Mouse (Mus musculus) gastrocnemius, postnatal 4 days (tissue): ENCODE results near the gene Galns. TPM values are rescaled to one million over a fixed set of nuclear protein-coding genes. Genes with fewer than 3 reads are reported as not detected.
A peak's percentile ranks its signal among the peaks of the same experiment; 100 is the strongest.
"Not testable (repeated sequence)": the region's sequence is repeated elsewhere in the genome, so short reads cannot be mapped to it uniquely, and the experiment has no call there.

Experiments used
- DNase-seq, 2 experiments: peaks; one replicate each; pipeline ENCODE4 v3.0.0; 2021 to 2022; ENCODE audit warnings: low spot score in 2 of 2, mixed read lengths in 2 of 2
- total RNA-seq, 2 experiments: library from RNA; stranded (reverse); gene quantifications; 2 replicates each; pipeline ENCODE4 v1.2.3; 2021

The Galns gene
- total RNA-seq, 2 experiments from 2014 or later = 9.7 to 10.3 TPM

- no peak for DNase-seq
These were observed 15.2 kb downstream of the Galns start for GRCm38 (mm10) chr8:122596031-122596430.

GRCm38 (mm10) chr8:122593783-122594507, 17.3 kb downstream of the Galns start:
- no peak for DNase-seq

- no peak for DNase-seq
These were observed 18.0 kb downstream of the Galns start for GRCm38 (mm10) chr8:122593240-122593639.

DNA sequence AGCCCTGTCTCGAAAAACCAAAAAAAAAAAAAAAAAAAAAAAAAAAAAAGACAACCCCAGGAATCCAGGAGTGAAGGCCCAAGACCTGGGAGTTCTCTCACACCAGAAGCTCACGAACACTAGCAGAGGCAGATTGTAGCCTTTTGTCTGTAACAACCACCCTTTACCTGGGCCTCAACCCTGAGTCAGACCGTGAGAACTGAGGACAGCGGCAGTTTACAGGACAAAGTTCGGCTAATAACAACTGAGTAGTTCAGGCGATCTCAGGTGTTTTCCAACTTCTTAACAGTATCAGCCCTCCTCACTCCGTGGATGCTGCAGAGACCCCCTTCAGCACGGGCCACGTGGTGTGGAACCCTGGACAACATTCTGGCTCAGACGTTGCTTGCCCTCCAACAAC, 24.5 kb downstream of the Galns start:
- DNase-seq = no peak

DNA sequence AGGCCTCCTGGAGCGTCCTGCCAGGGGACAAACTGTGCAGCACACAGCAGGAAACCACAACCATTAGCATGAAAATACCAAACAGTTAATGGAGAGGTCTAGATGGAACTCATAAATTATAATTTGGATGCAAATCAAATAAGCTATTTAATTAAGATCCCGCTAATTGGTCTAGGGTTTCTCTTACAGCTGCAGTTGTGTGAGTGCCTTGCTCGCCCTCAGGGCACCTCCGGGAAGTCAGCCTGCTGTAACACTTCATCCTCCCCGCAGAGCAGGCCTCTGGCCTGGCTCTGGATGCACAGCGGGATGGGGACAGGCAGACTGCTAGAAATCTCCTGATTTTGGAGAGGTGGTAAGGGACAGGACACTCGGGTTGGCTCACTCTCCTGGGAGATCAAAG, 25.1 kb downstream of the Galns start:
- DNase-seq = no peak

GRCm38 (mm10) chr8:122585411-122585891, 25.8 kb downstream of the Galns start:
- DNase-seq = no peak

GRCm38 (mm10) chr8:122584981-122585380, 26.3 kb downstream of the Galns start:
- DNase-seq = no peak

- no peak for DNase-seq
These were observed 30.3 kb downstream of the Galns start for GRCm38 (mm10) chr8:122580926-122581325.

DNA sequence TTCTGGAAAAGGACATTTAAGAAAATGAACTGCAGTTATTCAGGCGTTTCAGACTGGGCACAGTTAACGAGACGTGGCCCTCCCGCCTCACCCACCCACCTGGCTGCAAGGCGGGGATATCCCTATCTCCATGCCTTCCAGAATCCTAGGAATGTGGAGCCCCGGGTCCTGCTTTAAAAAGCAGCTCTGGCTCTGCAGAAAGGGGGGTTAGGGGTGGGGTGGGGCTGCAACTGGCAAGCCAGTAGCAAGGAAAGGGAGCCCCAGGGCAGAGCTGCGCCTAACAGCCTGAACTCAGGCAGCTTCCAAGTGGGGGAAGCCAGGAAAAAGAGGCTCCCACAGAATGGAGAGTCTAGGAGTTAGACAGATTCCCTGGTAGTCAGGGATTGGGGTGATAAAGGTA, 32.1 kb downstream of the Galns start:
- DNase-seq = no peak

DNA sequence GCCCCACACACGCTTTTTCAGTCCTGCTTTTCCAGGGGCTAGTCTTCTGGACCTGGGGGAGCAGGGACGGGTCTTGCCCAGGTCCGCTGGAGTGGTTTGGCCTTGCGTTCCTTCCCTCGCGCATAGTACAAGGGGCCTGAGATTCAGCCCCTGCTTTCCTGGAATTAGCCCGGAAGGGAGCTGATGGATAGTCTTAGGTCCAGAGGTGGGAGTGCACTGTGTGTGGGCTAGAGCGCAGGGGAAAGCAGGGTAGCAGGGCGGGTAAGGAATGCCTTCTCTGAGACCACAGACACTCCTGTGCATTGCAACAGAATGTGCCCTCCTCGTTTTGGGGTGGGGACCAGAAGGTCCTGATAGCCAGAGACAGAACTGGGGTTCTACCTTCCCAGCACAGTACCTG, 34.1 kb downstream of the Galns start:
- DNase-seq = no peak

- peak; percentile 74 to 88 for DNase-seq
These were observed 34.6 kb downstream of the Galns start, which contains the start of gene Aprt for GRCm38 (mm10) chr8:122576648-122577022. Aprt (minus strand) TSS chr8:122576909.

DNA sequence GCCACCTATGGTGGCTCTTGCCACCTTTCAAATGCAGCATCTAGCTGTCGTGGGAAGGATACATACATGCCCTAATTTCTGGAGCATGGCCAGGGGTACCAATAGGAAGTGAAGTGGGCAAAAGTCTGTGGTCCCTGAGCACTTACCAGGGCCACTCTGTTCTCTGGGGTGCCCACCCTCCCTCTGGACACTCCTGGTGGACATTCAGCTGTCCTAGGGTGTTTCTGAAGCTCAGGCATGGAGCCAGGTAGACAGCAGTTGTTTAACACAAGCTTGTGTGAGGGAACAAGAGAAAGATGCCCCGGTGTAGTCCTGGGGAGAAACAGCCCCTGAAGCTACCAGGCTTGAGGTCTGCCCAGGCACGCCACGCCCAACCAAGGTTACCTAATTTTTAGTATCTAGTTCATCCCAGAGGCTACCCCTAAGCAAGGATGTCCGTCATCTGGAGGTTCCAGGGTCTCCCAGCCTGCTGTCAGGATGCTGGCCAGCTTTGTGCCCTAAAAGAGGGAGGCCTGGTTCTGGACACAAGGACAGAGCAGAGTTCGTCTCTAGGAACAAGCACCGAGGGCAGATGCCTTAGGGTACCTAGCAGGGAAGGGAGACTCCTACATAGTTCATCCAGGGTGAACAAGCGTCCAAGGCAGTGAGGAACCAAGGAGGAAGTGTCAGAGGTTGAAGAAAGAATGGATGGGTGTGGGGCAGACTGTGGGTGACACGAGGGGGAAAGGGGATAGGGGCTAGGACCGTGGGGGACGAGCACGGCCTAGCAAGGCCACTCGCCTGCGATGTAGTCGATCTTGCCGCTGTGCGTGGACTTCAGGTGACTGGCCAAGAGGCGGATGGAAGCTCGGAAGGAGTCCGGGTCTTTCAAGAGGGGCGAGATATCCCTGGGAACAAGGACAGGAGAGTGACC, 35.3 kb downstream of the Galns start:
- DNase-seq = no peak

- DNase-seq = no peak
These were observed 36.0 kb downstream of the Galns start for GRCm38 (mm10) chr8:122575286-122575685.

DNA sequence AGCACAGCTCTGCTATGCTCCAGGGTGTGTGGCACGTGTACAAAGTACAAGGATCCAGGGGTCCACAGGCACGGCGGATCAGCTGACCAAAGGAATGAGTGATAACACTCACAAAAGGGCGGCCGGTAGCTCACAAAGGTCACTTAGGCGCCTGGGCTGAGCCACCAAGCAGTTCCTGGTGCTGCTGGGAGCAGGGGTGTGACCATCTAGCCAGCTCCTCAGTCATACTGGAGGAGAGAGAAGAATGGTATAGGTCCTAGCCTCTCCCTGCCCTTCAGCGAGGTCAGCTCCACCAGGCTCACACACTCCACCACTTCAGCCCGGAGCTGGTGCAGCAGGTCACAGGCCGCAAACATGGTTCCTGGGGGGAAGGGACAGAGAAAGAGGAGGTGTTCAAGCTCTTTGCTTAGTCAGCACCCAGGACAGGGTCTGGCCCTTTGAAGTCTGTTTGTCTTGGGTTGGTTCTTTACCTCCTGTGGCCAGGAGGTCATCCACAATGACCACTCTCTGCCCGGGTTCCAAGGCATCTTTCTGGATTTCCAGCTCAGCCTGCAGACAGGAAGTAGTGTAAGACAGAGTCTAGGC, 36.5 kb downstream of the Galns start:
- DNase-seq = no peak

GRCm38 (mm10) chr8:122574264-122574663, 37.0 kb downstream of the Galns start:
- no peak for DNase-seq

DNA sequence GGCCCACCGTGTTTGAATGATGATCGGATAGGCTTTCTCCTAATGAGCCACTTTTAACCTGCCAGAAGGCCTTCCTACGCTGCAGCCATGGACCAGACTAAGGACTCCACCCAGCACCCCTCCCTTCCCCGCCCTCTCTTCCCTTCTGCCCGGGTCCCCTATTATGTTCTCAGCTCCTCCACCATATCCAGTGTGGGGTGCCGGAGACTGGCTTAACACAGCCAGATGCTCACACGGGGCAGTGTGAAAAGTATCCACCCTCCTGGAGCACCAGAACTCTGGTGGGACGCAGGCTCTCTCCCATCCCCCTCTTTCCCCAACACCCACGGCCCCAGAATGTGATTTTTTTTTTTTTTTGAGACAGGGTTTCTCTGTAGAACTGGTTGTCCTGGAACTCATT, 37.7 kb downstream of the Galns start:
- no peak for DNase-seq

GRCm38 (mm10) chr8:122573176-122573575, 38.1 kb downstream of the Galns start:
- not testable (repeated sequence) for DNase-seq

DNA sequence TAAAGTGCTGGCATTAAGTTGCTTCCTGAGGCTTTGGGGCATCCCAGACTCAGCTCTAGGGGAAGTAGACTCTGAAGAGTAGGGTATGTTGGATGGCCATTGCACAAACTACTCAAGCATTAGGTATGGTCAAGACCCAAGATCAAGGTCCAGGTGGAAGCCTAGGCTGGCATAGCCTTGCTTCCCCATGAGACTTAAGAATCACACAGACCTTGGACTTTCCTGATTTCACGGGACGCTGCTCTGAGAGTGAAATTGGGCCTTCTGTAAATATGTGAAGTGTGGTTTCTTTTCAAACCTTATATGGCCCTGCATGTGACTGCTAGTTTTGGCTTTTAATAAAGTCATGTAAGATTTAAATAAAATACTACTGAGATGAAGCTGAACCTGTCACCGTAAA, 38.5 kb downstream of the Galns start:
- no peak for DNase-seq

GRCm38 (mm10) chr8:122571750-122572267, 39.5 kb downstream of the Galns start:
- no peak for DNase-seq

DNA sequence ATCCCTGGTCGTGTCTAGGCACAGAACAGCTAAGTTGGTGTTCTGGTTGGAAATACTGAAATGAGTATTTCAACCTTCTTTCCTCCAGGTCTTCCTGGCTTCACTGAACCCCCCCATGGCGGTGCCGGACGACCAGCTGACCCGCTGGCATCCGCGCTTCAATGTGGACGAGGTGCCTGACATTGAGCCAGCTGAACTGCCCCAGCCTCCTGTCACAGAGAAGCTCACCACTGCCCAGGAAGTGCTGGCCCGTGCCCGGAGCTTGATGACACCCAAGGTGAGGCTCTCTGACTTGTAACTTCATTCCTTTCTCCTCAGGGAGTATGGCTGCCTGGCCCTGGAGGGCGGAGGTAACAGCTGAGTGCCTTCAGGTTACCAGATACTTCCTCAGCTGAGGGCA, 40.1 kb downstream of the Galns start:
- DNase-seq = no peak

DNA sequence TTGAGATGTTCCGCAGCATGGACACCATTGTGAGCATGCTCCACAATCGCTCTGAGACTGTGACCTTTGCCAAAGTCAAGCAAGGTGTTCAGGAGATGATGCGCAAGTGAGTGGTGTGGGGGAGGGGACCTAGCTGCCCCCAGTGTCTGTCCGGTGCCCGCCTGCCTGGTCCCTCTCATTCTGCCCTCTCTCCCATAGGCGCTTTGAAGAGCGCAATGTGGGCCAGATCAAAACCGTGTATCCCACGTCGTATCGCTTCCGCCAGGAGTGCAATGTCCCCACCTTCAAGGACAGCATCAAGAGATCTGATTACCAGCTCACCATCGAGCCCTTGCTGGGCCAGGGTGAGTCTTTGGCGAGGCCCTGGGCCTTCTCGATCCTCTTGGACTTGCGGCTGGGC, 41.3 kb downstream of the Galns start:
- DNase-seq = no peak

DNA sequence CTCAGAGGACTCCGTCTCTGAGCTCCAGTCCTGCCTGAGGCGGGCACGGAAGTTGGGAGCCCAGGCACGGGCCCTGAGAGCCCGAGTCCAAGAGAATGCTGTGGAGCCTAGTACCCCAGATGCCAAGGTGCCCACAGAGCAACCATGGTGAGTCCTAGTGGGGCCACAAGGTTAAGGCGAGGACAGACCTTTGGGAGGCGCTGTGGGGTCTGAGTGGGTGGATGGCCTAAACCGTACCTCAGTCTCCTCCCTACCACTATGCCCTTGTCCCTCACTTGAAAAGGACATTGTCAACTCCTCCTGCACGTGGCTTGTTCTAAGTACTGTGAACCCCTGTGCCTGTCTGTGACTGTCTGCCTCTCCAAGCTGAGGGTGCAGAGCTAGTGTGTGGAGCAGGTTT, 41.9 kb downstream of the Galns start:
- no peak for DNase-seq
